Mouse (Mus musculus) adipocyte (in vitro differentiated cells): ENCODE measurements around the gene Zfp282.
A peak's percentile ranks its signal among the peaks of the same experiment; 100 is the strongest.
"Not testable (repeated sequence)": the region's sequence is repeated elsewhere in the genome, so short reads cannot be mapped to it uniquely, and the experiment has no call there.

Experiments
- DNase-seq: peaks from one replicate; pipeline ENCODE4 v3.0.0-alpha.2; 2016; ENCODE audit warnings: low spot score

Zfp282 gene

DNA sequence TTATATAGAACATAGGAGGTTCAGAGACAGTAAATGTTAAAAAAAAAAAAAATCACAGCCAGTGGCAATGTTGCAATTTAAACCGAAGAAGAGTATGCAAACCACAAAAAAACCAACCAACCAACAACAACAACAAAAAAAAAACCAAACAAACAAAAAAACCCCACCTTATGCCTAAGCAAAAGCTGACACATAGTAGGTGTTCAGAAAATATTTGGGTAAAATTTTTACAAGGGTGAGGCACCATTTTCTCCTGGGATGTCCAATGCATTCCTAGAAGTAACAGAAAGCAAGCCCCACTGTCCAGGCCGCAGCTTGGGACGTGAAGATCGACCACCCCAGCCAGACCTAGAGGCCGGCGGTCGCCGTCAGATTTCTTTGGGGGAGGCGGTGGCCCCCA lies at the start of gene Zfp282:
Gene Zfp282, plus strand, starts transcription at position 147 of the 400 bp plus-strand sequence.
- no peak for DNase-seq

DNA sequence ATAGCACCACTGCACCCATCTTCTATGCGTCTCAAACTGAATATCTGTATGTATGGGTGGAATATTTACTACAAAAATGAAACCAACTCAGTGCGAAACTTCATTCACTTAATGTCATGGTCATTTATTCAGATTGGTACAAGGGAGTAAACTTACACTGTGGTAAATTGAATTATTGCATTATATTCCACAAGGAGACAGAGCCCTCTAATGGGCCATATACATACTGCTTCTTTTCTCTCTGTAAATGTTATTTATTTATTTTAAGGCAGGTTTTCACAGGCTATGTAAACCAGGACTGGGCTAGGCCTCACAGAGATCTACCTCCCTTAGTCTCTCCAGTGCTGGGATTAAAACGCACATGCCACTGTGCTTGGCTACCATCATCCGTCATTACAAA lies 49.5 kb upstream of the Zfp282 start:
- no peak for DNase-seq

DNA sequence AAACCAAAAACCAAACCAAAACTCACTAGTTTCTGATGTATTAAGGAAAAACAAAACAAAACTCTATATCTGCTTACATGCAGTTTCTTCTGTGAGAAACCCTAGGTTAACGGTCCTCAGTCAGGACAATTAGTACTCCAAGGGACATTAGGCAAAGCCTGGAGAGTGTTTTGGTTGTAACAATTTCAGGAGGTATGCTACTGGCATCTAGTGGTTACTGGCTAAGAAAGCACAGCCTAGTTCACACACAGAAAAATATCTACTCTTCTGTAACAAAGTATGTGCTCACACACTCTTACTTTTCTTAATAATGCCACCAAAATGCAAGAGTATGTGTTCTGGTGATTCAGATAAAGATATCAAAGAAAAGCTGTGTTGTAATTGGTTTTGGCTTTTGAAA lies 48.1 kb upstream of the Zfp282 start:
- peak; percentile 85 for DNase-seq

GRCm38 (mm10) chr6:47830104-47831078 lies 46.6 kb upstream of the Zfp282 start, which contains the start of gene Zfp786:
Gene Zfp786, minus strand, starts transcription at chr6:47830867.
- DNase-seq, result peak; percentile 87

- no peak for DNase-seq
Measured at GRCm38 (mm10) chr6:47832220-47832619, 44.8 kb upstream of the Zfp282 start.

- peak; percentile 94 for DNase-seq
Measured at GRCm38 (mm10) chr6:47835482-47835983, 41.5 kb upstream of the Zfp282 start, which contains the start of gene Zfp398. Gene Zfp398, plus strand, starts transcription at chr6:47835661.

DNA sequence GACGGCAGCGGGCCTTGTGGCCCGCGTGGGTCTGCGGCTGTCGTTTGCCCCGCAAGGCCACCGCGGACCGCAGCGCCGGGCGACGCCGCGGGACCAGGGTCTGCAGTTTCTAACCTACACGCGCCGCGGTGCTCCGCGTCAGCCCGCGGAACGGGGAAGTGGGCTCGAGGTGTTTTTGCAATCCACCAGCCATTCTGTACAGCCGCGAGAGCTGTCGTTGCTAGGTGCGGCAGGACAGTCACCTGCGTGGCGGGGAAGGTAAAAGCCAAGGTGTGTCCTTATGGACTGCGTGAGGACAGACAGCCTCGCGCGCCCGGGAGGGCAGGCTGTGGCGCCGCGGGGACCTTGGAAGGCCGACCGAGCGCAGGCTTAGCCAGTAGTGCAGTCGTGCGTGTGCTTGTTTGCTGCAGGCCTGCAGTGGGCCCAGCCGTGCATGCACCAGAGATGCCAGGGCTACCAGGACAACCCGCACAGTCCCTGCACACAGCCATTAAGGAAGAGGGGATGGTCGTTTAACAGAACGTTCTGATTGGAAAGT lies 41.0 kb upstream of the Zfp282 start:
- DNase-seq, result peak; percentile 58

- peak; percentile 52 for DNase-seq
Measured at GRCm38 (mm10) chr6:47837630-47838029, 39.4 kb upstream of the Zfp282 start.

- no peak for DNase-seq
Measured at GRCm38 (mm10) chr6:47841077-47841476, 35.9 kb upstream of the Zfp282 start.

DNA sequence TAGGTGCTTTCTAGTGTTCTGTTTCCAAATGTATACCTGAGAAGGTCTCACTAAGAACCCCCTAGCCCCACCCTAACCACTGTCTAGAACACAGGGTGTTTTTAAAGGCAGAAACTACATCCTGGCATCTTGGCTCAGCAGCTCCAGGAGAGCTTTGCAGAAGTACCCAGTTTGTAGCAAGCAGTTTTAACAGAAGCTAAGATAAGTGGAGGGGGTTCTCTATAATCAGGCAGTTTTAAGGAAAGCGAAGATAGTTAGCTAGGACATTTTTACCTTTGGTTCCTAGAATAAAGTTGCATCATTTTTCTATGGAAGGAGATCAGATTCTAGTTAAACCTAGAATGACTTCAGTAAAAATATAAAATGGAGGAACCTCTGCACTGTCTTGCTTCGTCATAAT lies 35.2 kb upstream of the Zfp282 start:
- no peak for DNase-seq

DNA sequence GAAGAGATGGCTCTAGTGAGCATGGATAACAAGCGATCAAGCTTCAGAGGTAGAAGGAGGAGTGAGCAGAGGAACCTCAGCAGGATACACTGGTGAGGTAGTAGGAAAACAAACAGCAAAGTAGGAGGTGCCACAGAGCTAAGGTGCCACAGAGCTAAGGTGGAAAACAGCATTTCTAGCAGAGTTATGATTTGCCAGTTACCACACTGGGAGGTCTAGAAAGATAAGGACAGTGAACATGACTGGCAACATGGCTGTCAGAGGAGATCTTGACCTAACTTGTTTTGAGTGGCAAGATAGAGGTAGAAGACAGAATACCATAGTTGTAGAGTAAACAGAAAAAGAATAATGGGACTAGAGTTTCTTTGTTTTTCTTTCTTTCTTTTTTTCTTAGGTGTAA lies 34.7 kb upstream of the Zfp282 start:
- no peak for DNase-seq

GRCm38 (mm10) chr6:47845779-47846178 lies 31.2 kb upstream of the Zfp282 start:
- DNase-seq, result no peak

DNA sequence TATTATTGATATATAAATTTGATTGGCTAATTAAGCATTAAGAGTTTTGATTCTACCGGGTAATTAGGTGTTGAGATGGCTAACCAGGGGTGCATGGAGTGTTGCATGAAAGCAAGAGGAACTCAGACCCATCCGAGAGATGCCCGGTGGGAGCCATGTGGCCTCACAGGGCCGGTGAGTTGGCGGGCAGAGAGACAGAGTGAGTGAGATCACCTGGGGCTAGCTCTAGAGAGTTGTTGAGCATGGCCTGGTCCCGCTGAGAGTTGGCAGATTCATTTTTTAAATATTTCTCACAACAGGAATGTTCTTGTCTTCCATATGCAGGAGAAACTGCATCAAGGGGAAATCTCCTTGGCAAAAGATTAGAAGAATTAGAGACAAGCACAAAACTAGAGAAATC lies 19.8 kb upstream of the Zfp282 start:
- DNase-seq, result no peak

GRCm38 (mm10) chr6:47857729-47858128 lies 19.3 kb upstream of the Zfp282 start:
- DNase-seq, result not testable (repeated sequence)

DNA sequence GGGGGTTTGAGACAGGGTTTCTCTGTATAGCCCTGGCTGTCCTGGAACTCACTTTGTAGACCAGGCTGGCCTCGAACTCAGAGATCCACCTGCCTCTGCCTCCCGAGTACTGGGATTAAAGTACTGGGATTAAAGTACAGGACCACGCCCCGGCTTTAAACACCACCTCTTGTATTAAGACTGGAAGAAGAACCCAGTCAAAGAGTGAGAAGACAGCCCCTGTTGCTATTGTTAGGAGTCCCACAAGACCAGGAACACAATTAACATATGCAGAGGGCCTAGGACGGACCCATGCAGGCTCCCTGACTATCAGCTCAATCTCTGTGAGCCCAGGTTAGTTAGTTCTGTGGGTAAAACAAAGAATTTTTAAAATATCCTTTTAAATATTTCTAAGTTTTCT lies 4.7 kb upstream of the Zfp282 start:
- no peak for DNase-seq

DNA sequence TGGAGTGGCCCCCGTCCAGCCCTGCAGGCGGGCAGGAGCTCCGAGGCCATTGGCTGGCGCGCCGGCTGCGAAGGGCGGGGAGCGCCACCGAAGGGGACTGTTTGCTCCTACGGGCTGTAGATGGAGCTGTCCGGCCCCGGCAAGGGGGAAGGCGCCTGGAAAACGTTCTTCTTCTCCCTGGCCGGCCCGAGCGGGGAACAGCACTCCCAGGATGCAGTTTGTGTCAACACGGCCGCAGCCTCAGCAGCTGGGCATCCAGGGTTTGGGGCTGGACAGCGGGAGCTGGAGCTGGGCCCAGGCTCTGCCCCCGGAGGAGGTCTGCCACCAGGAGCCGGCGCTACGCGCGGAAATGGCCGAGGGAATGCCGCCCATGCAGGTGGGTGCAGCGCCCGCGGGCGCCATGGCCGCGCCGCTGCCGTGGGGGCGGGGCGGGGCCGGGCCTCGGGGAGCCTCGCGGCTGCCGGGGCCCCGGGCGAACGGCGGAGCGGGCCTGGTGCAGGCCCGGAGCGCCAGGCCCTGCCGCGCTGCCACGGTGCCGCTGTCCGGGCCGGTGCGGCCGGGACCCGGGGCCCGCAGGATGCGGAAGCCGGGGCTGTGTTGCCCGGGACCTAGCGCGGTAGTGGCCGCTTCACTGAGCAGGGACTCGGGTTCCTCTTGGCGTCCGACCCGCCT lies 593 bp downstream of the Zfp282 start:
- peak; percentile 93 for DNase-seq

GRCm38 (mm10) chr6:47878133-47878514 lies 1.1 kb downstream of the Zfp282 start:
- peak; percentile 51 for DNase-seq

DNA sequence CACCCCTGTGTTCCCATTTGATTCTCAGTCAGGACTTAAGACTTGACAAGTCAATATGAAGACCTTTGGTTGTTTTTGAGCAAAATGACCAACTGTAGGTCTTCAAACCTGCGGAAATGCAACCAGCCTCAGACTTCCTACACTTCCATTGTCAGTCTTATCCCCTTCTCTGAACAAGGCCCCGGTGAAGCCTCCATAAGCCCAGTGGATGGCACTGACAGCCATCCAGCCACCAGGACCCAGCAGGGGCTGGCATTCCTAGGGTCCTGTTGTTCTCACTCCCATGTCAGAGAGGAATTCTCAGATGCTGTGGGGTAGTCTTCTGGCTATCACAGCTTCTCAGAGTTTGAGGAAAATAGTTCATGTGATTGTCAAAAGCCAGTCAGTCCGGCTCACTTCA lies 1.6 kb downstream of the Zfp282 start:
- no peak for DNase-seq

DNA sequence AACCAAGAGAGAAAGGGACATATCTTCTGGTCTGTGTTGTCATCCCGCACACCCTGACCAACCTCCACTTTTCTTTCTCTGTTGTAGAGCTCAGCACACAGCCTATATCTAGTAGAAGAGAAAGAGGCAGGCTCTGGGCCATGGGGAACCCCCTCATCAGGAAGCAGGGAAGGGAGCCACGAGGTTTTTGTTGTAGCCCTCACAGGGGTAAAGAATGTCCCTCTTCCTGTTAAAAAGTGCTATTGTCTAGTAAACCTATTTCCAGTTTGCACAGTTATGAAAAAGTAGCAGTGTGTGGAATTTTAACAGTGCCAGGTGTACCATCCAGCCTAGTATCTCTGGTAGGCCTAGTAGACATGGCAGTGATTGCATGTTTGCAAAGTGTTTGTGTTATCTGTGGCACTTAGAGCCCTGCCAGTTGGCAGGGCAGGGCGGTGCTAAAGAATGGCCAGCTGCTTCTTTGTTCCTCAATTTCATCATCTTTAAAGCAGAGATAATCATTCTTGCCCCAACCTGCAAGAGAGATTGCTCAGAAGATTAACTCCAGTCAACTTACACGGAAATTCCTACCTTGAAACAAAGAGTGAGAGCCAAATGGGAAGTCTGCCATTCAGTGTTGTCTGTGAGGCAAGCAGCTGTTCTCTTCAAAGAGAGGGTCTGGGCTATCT lies 2.2 kb downstream of the Zfp282 start:
- no peak for DNase-seq

DNA sequence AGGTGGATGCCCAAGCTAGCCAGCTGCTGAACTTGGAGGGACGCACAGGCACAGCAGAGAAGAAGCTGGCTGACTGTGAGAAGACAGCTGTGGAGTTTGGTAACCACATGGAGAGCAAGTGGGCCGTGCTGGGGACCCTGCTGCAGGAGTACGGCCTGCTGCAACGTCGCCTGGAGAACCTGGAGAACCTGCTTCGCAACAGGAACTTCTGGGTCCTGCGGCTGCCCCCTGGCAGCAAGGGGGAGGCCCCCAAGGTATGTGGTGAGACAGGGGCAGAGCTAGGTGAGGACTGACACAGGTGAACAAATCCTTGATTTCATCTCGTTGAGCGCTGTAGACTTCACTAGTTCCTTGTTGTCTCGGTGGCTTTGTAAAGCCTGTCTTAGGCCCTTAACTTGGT lies 3.2 kb downstream of the Zfp282 start:
- no peak for DNase-seq

DNA sequence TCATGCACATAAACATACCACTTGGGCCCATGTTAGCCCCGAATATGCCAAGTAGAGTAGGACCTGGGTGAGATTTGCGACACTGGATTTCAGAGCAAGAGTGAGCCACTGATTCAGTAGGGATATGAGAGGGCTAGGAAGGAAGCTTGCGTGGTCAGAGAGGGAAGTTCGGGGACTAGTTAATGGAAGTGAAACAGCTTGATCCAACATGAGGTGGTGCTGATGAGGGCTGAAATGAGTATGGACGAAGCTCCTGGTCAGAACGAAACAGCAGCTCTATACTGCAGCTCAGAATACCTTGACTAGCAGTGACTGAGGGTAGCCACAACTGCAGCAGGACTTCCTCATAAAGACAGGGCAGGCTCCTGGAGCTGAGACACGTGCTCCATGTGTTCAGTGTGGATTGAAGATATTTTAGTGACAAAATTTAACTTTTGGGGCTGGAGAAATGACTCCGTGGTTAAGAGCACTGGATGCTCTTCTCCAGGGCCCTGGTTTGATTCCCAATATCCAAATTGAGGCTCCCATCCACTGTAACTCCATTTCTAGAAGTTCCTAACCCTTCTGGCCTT lies 11.9 kb downstream of the Zfp282 start:
- DNase-seq, result no peak

DNA sequence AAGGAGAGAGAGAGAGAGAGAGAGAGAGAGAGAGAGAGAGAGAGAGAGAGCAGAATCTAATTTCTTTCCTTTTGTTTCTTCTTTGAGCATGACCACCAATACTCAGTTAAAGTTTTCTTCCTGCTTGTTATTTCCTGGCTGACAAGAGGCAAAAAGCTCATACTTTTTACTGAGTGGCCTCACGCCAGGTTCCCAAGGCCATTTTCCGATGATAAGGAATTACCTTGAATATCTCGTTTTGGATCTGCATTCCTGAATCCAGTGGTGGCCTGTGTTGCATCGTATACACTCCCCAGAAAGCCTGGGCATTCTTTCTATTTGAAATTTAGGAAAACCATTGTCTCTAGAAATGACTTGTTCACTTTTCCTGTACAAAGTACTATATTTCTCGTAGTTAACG lies 22.4 kb downstream of the Zfp282 start:
- no peak for DNase-seq
